Comparison of ENCODE assay signal across 13 mouse cellular contexts in the genomic region with DNA sequence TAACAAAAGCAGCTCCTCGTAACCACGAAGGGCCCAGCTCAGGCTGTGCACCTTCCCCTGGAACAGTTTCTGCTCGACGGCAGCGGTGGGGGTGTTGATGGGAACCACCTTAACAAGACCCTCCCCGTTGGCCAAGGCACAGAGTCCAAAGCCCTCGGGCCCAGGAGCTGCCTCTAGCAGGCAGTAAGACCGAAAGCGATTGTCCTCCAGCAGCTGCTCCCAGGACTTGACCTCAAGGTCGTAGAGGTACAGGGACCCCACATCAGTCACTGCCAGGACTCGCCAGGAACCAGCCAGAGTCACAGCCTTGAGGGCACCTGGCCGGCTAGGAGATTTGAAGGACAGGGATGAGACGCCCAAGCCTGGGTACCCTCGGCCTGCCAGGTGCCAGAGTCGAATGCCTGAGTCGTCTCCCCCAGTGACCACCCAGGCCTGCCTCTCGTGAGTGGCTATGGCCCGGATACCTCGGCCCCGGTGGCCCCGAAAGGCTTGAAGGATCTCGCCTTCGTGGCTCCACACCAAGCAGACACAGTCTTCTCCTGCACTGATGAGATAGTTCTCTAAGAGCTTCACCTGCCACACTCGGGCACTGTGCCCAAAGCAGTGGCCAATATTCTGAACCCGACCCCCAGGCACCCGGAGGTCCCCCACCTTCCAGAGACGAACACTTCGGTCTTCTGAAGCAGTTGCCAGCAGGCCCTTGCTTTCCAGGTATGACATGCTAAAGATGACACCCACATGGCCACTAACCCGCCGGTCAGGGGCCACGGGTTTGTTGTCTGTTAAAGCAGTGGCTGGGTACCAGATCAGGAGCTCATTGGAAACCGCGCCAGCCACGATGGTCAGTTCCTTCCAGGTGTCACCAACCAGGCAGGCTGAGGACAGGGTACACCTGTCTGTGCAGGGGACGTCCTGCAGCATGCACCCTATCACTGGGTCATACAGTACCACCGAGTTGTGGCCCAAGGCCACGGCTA. TPM values are rescaled to one million over a fixed set of nuclear protein-coding genes. Genes with fewer than 3 reads are reported as not detected.
A peak's percentile ranks its signal among the peaks of the same experiment; 100 is the strongest.
DNase-seq lines count a peak whose midpoint lies in the region; ATAC-seq and TF ChIP-seq lines count a peak whose summit lies in the region.
"Had no signal": no experiment of that assay in that cellular context is flagged by ENCODE, and none has a peak within 500 bp of the region (broad histone marks: within the 10 kb centered on the region; RNA-seq: fewer than 3 reads in every experiment).

No protein-coding gene starts in this region.

- peaks cover 62% of the 10 kb centered on the region for H3K36me3 ChIP-seq in hindbrain, embryonic 14.5 days (replicated peaks; ENCODE audit: control insufficient read depth, insufficient read depth)
- peaks cover 46% of the 10 kb centered on the region for H3K36me3 ChIP-seq in midbrain, postnatal 0 days (ENCODE audit: insufficient read depth, low read length)

- no peak overlapping the region for H3K4me3 ChIP-seq in hindbrain, embryonic 14.5 days (replicated peaks; ENCODE audit: low read length)
- H3K4me3 ChIP-seq in midbrain, postnatal 0 days (ENCODE audit: low read depth, low read length): peak overlapping the region; percentile 70; the same call in 1 of the 2 replicates
- H3K4me3 ChIP-seq: erythroblast, embryonic 14.5 days had no signal

- peak overlapping the region; percentile 7 for H3K9ac ChIP-seq in hindbrain, embryonic 14.5 days
- no peak overlapping the region for H3K9ac ChIP-seq in midbrain, postnatal 0 days (replicated peaks; ENCODE audit: low read length, poor library complexity, severe bottlenecking)

- TF ChIP-seq CTCF in midbrain, postnatal 0 days (IDR thresholded peaks at IDR 0.05): no peak

- 88% methylated on average over 37 of the region's 37 CpGs for WGBS in hindbrain, embryonic 14.5 days
- 88% methylated on average over 37 of the region's 37 CpGs for WGBS in midbrain, postnatal 0 days

- no peak overlapping the region for H3K27ac ChIP-seq in hindbrain, embryonic 14.5 days
- H3K27ac ChIP-seq in midbrain, postnatal 0 days (ENCODE audit: low read depth, low read length): no peak overlapping the region
- H3K27ac ChIP-seq: kidney, postnatal 0 days had no signal

- ATAC-seq in hindbrain, embryonic 14.5 days (ENCODE audit: low FRiP score): no peak
- ATAC-seq in midbrain, postnatal 0 days (ENCODE audit: low FRiP score): no peak
- ATAC-seq: activated CD4-positive, CD25-positive, alpha-beta regulatory T cell, adult 4 months had no signal

- H3K4me2 ChIP-seq in hindbrain, embryonic 14.5 days (replicated peaks): peak overlapping the region; percentile 84
- H3K4me2 ChIP-seq in midbrain, postnatal 0 days (ENCODE audit: low read depth, low read length, poor library complexity, severe bottlenecking): peak overlapping the region; percentile 86
- H3K4me2 ChIP-seq: liver, embryonic 11.5 days had no signal

- H3K27me3 ChIP-seq in hindbrain, embryonic 14.5 days (ENCODE audit: control insufficient read depth, insufficient read depth, low read length): no peaks in the 10 kb centered on the region
- H3K27me3 ChIP-seq in midbrain, postnatal 0 days (ENCODE audit: insufficient read depth, low read length): no peaks in the 10 kb centered on the region

- peak; percentile 23 to 40 for DNase-seq in cerebellum, postnatal 25 days
- DNase-seq in cerebellum, postnatal 36 days: no peak
- DNase-seq in layer of hippocampus, postnatal 10 days (ENCODE audit: low spot score in 2 of 2): peak; percentile 20 to 21
- no peak for DNase-seq in layer of hippocampus, postnatal 36 days
- no peak for DNase-seq in hindbrain, embryonic 14.5 days (ENCODE audit: low spot score)
- no peak for DNase-seq in midbrain, postnatal 0 days (ENCODE audit: low spot score)
- no peak for DNase-seq in ovary, postnatal 10 days (ENCODE audit: low spot score)
- no peak for DNase-seq in layer of hippocampus, postnatal 25 days (ENCODE audit: extremely low spot score in 1 of 2, low spot score in 1 of 2)
- DNase-seq: gastrocnemius, postnatal 25 days had no signal

- H3K9me3 ChIP-seq in hindbrain, embryonic 14.5 days (ENCODE audit: control insufficient read depth, low read length): no peaks in the 10 kb centered on the region
- no peaks in the 10 kb centered on the region for H3K9me3 ChIP-seq in midbrain, postnatal 0 days (ENCODE audit: low read length)

- peaks cover 54% of the 10 kb centered on the region for H3K4me1 ChIP-seq in hindbrain, embryonic 14.5 days (replicated peaks; ENCODE audit: control insufficient read depth, insufficient read depth, low read length)
- H3K4me1 ChIP-seq in midbrain, postnatal 0 days (ENCODE audit: insufficient read depth, low read length): peaks cover 27% of the 10 kb centered on the region; the same call in 1 of the 2 replicates

RNA-seq across cellular contexts. Expression of a gene that starts 2.9 kb away (rescaled TPM):
- total RNA-seq in layer of hippocampus, postnatal 10 days (2021): 100 to 1,000 TPM; 239 to 247 TPM
- 100 to 1,000 TPM; 106 to 107 TPM for total RNA-seq in layer of hippocampus, postnatal 36 days (2021)
- 240 and 242 TPM in 2 replicates for polyA plus RNA-seq in hindbrain, embryonic 14.5 days (2014; fragmentation: Nextera tagmentation; extraction: Ambion mirVana)
- total RNA-seq in midbrain, postnatal 0 days (2014; rRNA removed): 610 and 628 TPM in 2 replicates
- polyA plus RNA-seq in midbrain, postnatal 0 days (2015; fragmentation: Nextera tagmentation; extraction: Ambion mirVana): 378 and 391 TPM in 2 replicates
- 100 to 1,000 TPM; 116 to 134 TPM for total RNA-seq in layer of hippocampus, postnatal 25 days (2021)

RNA-seq across cellular contexts. Expression of a gene that starts 5.9 kb away (rescaled TPM):
- total RNA-seq in layer of hippocampus, postnatal 10 days (2021): 10 to 100 TPM; 74.3 to 83.8 TPM
- total RNA-seq in layer of hippocampus, postnatal 36 days (2021): 100 to 1,000 TPM in 1 of 2 experiments, 10 to 100 TPM in 1; 98.7 to 109 TPM
- 241 and 242 TPM in 2 replicates for polyA plus RNA-seq in hindbrain, embryonic 14.5 days (2014; fragmentation: Nextera tagmentation; extraction: Ambion mirVana)
- 98.3 and 119 TPM in 2 replicates for total RNA-seq in midbrain, postnatal 0 days (2014; rRNA removed)
- 310 and 313 TPM in 2 replicates for polyA plus RNA-seq in midbrain, postnatal 0 days (2015; fragmentation: Nextera tagmentation; extraction: Ambion mirVana)
- 100 to 1,000 TPM in 1 of 2 experiments, 10 to 100 TPM in 1; 95.4 to 107 TPM for total RNA-seq in layer of hippocampus, postnatal 25 days (2021)

RNA-seq across cellular contexts. Expression of a gene that starts 8.4 kb away (rescaled TPM):
- total RNA-seq in layer of hippocampus, postnatal 10 days (2021): 10 to 100 TPM; 59.6 to 63.4 TPM
- 10 to 100 TPM; 52.6 to 66.3 TPM for total RNA-seq in layer of hippocampus, postnatal 36 days (2021)
- 80.9 and 93.2 TPM in 2 replicates for polyA plus RNA-seq in hindbrain, embryonic 14.5 days (2014; fragmentation: Nextera tagmentation; extraction: Ambion mirVana)
- 56.9 and 62.9 TPM in 2 replicates for total RNA-seq in midbrain, postnatal 0 days (2014; rRNA removed)
- 93.1 and 93.8 TPM in 2 replicates for polyA plus RNA-seq in midbrain, postnatal 0 days (2015; fragmentation: Nextera tagmentation; extraction: Ambion mirVana)
- 10 to 100 TPM; 54.3 to 70.4 TPM for total RNA-seq in layer of hippocampus, postnatal 25 days (2021)

RNA-seq across cellular contexts. Expression of a gene that starts 15.5 kb away (rescaled TPM):
- 10 to 100 TPM; 78.2 to 83.9 TPM for total RNA-seq in layer of hippocampus, postnatal 10 days (2021)
- 10 to 100 TPM; 63.4 to 68.4 TPM for total RNA-seq in layer of hippocampus, postnatal 36 days (2021)
- polyA plus RNA-seq in hindbrain, embryonic 14.5 days (2014; fragmentation: Nextera tagmentation; extraction: Ambion mirVana): 107 and 110 TPM in 2 replicates
- 81.3 and 81.7 TPM in 2 replicates for total RNA-seq in midbrain, postnatal 0 days (2014; rRNA removed)
- 93.7 and 96.6 TPM in 2 replicates for polyA plus RNA-seq in midbrain, postnatal 0 days (2015; fragmentation: Nextera tagmentation; extraction: Ambion mirVana)
- 10 to 100 TPM; 60.1 to 62.8 TPM for total RNA-seq in layer of hippocampus, postnatal 25 days (2021)

RNA-seq across cellular contexts. Expression of a gene that starts 21.9 kb away (rescaled TPM):
- 10 to 100 TPM; 48.7 to 49.0 TPM for total RNA-seq in layer of hippocampus, postnatal 10 days (2021)
- 10 to 100 TPM; 93.1 to 93.2 TPM for total RNA-seq in layer of hippocampus, postnatal 36 days (2021)
- 29.7 and 33.2 TPM in 2 replicates for polyA plus RNA-seq in hindbrain, embryonic 14.5 days (2014; fragmentation: Nextera tagmentation; extraction: Ambion mirVana)
- 51.7 and 65.8 TPM in 2 replicates for total RNA-seq in midbrain, postnatal 0 days (2014; rRNA removed)
- 48.7 and 53.5 TPM in 2 replicates for polyA plus RNA-seq in midbrain, postnatal 0 days (2015; fragmentation: Nextera tagmentation; extraction: Ambion mirVana)
- total RNA-seq in layer of hippocampus, postnatal 25 days (2021): 10 to 100 TPM; 92.0 to 97.8 TPM

Comparison
In these comparisons a context has a peak if more than half of its experiments do, and no peak if none do; other contexts are left out.
1. DNase-seq: peak in cerebellum, postnatal 25 days (2 of 2) and layer of hippocampus, postnatal 10 days (2 of 2); none in cerebellum, postnatal 36 days (0 of 2), layer of hippocampus, postnatal 36 days (0 of 2), hindbrain, embryonic 14.5 days (single experiment), midbrain, postnatal 0 days (single experiment), ovary, postnatal 10 days (single experiment) and layer of hippocampus, postnatal 25 days (0 of 2).